Mouse (Mus musculus) liver, postnatal 0 days (tissue): ENCODE data around the gene Zmat5.

Experiments
- CTCF ChIP-seq: sonication (generic); IDR thresholded peaks from 2 replicates; pipeline ENCODE4 v1.5.1; 2016; ENCODE audit warnings: antibody characterized with exemption, low read depth
- EP300 ChIP-seq: IDR thresholded peaks from 2 replicates; pipeline ENCODE4 v1.6.1; 2016; ENCODE audit warnings: antibody characterized with exemption, low read depth, mild to moderate bottlenecking

GRCm38 (mm10) chr11:4761991-4762390, 57.5 kb downstream of the Zmat5 start:
- no peak for TF ChIP-seq CTCF
- no peak for TF ChIP-seq EP300
